Mouse (Mus musculus): ENCODE data around the gene Trip6. TPM values are rescaled to one million over a fixed set of nuclear protein-coding genes. Genes with fewer than 3 reads are reported as not detected.

Trip6 gene
- polyA plus RNA-seq, 1 experiment from 2014 or later: 50.1 TPM

GRCm38 (mm10) chr5:137299240-137299639 lies 15.0 kb downstream of the Trip6 start:
- Histone ChIP-seq H3K4me3 (ENCODE audit: low read depth, low read length) (no peak overlapping the region), H3K36me3 (ENCODE audit: insufficient read depth, low read length) (peaks cover 60% of the 10 kb centered on the region), H3K9ac (replicated peaks; ENCODE audit: low read depth) (no peak overlapping the region), H3K27ac (ENCODE audit: low read length) (no peak overlapping the region), H3K9me3 (ENCODE audit: low read length) (no peaks in the 10 kb centered on the region), H3K4me2 (replicated peaks; ENCODE audit: low read depth, low read length) (no peak overlapping the region), H3K27me3 (replicated peaks; ENCODE audit: insufficient read depth, low read length) (no peaks in the 10 kb centered on the region), H3K4me1 (ENCODE audit: insufficient read depth, low read depth, low read length) (peaks cover 5% of the 10 kb centered on the region)
- no peak for DNase-seq (ENCODE audit: low spot score)
- WGBS: 69% methylated on average over 7 of the region's 7 CpGs
- ATAC-seq: no peak
- no peak for TF ChIP-seq CTCF (IDR thresholded peaks at IDR 0.05)
- TF ChIP-seq EP300 (IDR thresholded peaks at IDR 0.05): no peak

GRCm38 (mm10) chr5:137297126-137297525 lies 17.1 kb downstream of the Trip6 start:
- H3K27me3 ChIP-seq (replicated peaks; ENCODE audit: insufficient read depth, low read length): no peaks in the 10 kb centered on the region
- TF ChIP-seq CTCF (IDR thresholded peaks at IDR 0.05): no peak
- no peak for TF ChIP-seq EP300 (IDR thresholded peaks at IDR 0.05)
- H3K36me3 ChIP-seq (ENCODE audit: insufficient read depth, low read length): peaks cover 58% of the 10 kb centered on the region
- DNase-seq (ENCODE audit: low spot score) (no peak), ATAC-seq (no peak)
- H3K4me1 ChIP-seq (ENCODE audit: insufficient read depth, low read depth, low read length): peaks cover 5% of the 10 kb centered on the region
- WGBS: 86% methylated on average over 14 of the region's 14 CpGs
- no peaks in the 10 kb centered on the region for H3K9me3 ChIP-seq (ENCODE audit: low read length)
- H3K4me3 ChIP-seq (ENCODE audit: low read depth, low read length): no peak overlapping the region
- H3K4me2 ChIP-seq (replicated peaks; ENCODE audit: low read depth, low read length): no peak overlapping the region
- no peak overlapping the region for H3K27ac ChIP-seq (ENCODE audit: low read length)
- no peak overlapping the region for H3K9ac ChIP-seq (replicated peaks; ENCODE audit: low read depth)

- Histone ChIP-seq H3K36me3 (ENCODE audit: insufficient read depth, low read length) (peaks cover 46% of the 10 kb centered on the region), H3K27ac (ENCODE audit: low read length) (no peak overlapping the region), H3K4me2 (replicated peaks; ENCODE audit: low read depth, low read length) (no peak overlapping the region), H3K9ac (replicated peaks; ENCODE audit: low read depth) (no peak overlapping the region), H3K9me3 (ENCODE audit: low read length) (no peaks in the 10 kb centered on the region), H3K4me1 (ENCODE audit: insufficient read depth, low read depth, low read length) (peaks cover 5% of the 10 kb centered on the region), H3K4me3 (ENCODE audit: low read depth, low read length) (no peak overlapping the region), H3K27me3 (replicated peaks; ENCODE audit: insufficient read depth, low read length) (no peaks in the 10 kb centered on the region)
- TF ChIP-seq EP300 (IDR thresholded peaks at IDR 0.05): no peak
- ATAC-seq: no peak
- no peak for DNase-seq (ENCODE audit: low spot score)
- WGBS: 93% methylated on average over 15 of the region's 15 CpGs
Measured at GRCm38 (mm10) chr5:137295712-137296111, 18.5 kb downstream of the Trip6 start.

GRCm38 (mm10) chr5:137295296-137295695 lies 18.9 kb downstream of the Trip6 start:
- TF ChIP-seq EP300 (IDR thresholded peaks at IDR 0.05) (no peak), CTCF (IDR thresholded peaks at IDR 0.05) (no peak)
- H3K36me3 ChIP-seq (ENCODE audit: insufficient read depth, low read length): peaks cover 43% of the 10 kb centered on the region
- WGBS: 75% methylated on average over 9 of the region's 9 CpGs
- ATAC-seq (no peak), DNase-seq (ENCODE audit: low spot score) (no peak)
- peak overlapping the region; percentile 97; the same call in 1 of the 2 replicates for H3K4me2 ChIP-seq (replicated peaks; ENCODE audit: low read depth, low read length)
- no peak overlapping the region for H3K27ac ChIP-seq (ENCODE audit: low read length)
- no peaks in the 10 kb centered on the region; the same call in 1 of the 2 replicates for H3K27me3 ChIP-seq (replicated peaks; ENCODE audit: insufficient read depth, low read length)
- H3K9ac ChIP-seq (replicated peaks; ENCODE audit: low read depth): peak overlapping the region; percentile 62; the same call in 1 of the 2 replicates
- H3K4me1 ChIP-seq (ENCODE audit: insufficient read depth, low read depth, low read length): peaks cover 5% of the 10 kb centered on the region
- H3K9me3 ChIP-seq (ENCODE audit: low read length): no peaks in the 10 kb centered on the region
- H3K4me3 ChIP-seq (ENCODE audit: low read depth, low read length): 0 out of 2 replicates have a peak overlapping the region, but pooled peaks have one; percentile 45

GRCm38 (mm10) chr5:137294744-137295093 lies 19.5 kb downstream of the Trip6 start:
- Histone ChIP-seq H3K4me2 (replicated peaks; ENCODE audit: low read depth, low read length) (peak overlapping the region; percentile 97), H3K9me3 (ENCODE audit: low read length) (no peaks in the 10 kb centered on the region), H3K27ac (ENCODE audit: low read length) (no peak overlapping the region; the same call in none of the 2 replicates), H3K4me1 (ENCODE audit: insufficient read depth, low read depth, low read length) (peaks cover 5% of the 10 kb centered on the region), H3K9ac (replicated peaks; ENCODE audit: low read depth) (peak overlapping the region; percentile 62), H3K36me3 (ENCODE audit: insufficient read depth, low read length) (peaks cover 37% of the 10 kb centered on the region), H3K4me3 (ENCODE audit: low read depth, low read length) (peak overlapping the region; percentile 45), H3K27me3 (replicated peaks; ENCODE audit: insufficient read depth, low read length) (no peaks in the 10 kb centered on the region; the same call in 1 of the 2 replicates)
- 12% methylated on average over 18 of the region's 18 CpGs for WGBS
- peak; percentile 30 for ATAC-seq
- no peak for DNase-seq (ENCODE audit: low spot score)
- no peak for TF ChIP-seq EP300 (IDR thresholded peaks at IDR 0.05)
- TF ChIP-seq CTCF (IDR thresholded peaks at IDR 0.05): no peak

GRCm38 (mm10) chr5:137293839-137294743 lies 20.1 kb downstream of the Trip6 start, which contains the start of gene Ufsp1:
Gene Ufsp1 (plus strand): TSS chr5:137294629.
- peaks cover 6% of the 10 kb centered on the region; the same call in 1 of the 2 replicates for H3K27me3 ChIP-seq (replicated peaks; ENCODE audit: insufficient read depth, low read length)
- 3% methylated on average over 52 of the region's 52 CpGs for WGBS
- peak; percentile 98 for DNase-seq (ENCODE audit: low spot score)
- ATAC-seq: peak; percentile 97
- peak within 1 kb of the TSS; percentile 45 for H3K4me3 ChIP-seq (ENCODE audit: low read depth, low read length)
- no peaks in the 10 kb centered on the region for H3K9me3 ChIP-seq (ENCODE audit: low read length)
- TF ChIP-seq CTCF (IDR thresholded peaks at IDR 0.05) (peak; percentile 37; the same call in 1 of the 2 replicates), EP300 (IDR thresholded peaks at IDR 0.05) (no peak)
- peak within 1 kb of the TSS; percentile 62 for H3K9ac ChIP-seq (replicated peaks; ENCODE audit: low read depth)
- H3K4me1 ChIP-seq (ENCODE audit: insufficient read depth, low read depth, low read length): peaks cover 7% of the 10 kb centered on the region
- peaks cover 30% of the 10 kb centered on the region for H3K36me3 ChIP-seq (ENCODE audit: insufficient read depth, low read length)
- peak within 1 kb of the TSS; percentile 89 for H3K27ac ChIP-seq (ENCODE audit: low read length)
- peak within 1 kb of the TSS; percentile 97 for H3K4me2 ChIP-seq (replicated peaks; ENCODE audit: low read depth, low read length)

Measured in lung, postnatal 0 days (tissue).